Mouse (Mus musculus): ENCODE results near the gene Dtymk. TPM values are rescaled to one million over a fixed set of nuclear protein-coding genes. Genes with fewer than 3 reads are reported as not detected.

Dtymk gene
- polyA plus RNA-seq, 1 experiment from 2014 or later = 281 TPM

Other genes starting within 250 kb of the Dtymk start
- 194 and 202 TPM in 2 replicates for gene Stk25, start 143.3 kb downstream of the Dtymk start, polyA plus RNA-seq (2016; fragmentation: Nextera tagmentation; extraction: Ambion mirVana)
- gene Bok, start 116.3 kb downstream of the Dtymk start, polyA plus RNA-seq (2016; fragmentation: Nextera tagmentation; extraction: Ambion mirVana) = 32.2 and 38.7 TPM in 2 replicates
- gene Atg4b, start 50.4 kb downstream of the Dtymk start, polyA plus RNA-seq (2016; fragmentation: Nextera tagmentation; extraction: Ambion mirVana) = 89.2 and 103 TPM in 2 replicates
- gene Thap4, start 47.1 kb downstream of the Dtymk start, polyA plus RNA-seq (2016; fragmentation: Nextera tagmentation; extraction: Ambion mirVana) = 52.8 and 53.1 TPM in 2 replicates
- gene Ing5, start 2.0 kb upstream of the Dtymk start, polyA plus RNA-seq (2016; fragmentation: Nextera tagmentation; extraction: Ambion mirVana) = 16.8 and 17.9 TPM in 2 replicates
- gene D2hgdh, start 23.0 kb upstream of the Dtymk start, polyA plus RNA-seq (2016; fragmentation: Nextera tagmentation; extraction: Ambion mirVana) = 16.2 and 17.9 TPM in 2 replicates
- gene Gal3st2, start 59.4 kb upstream of the Dtymk start, polyA plus RNA-seq (2016; fragmentation: Nextera tagmentation; extraction: Ambion mirVana) = 0.31 and 0.64 TPM in 2 replicates
- gene Gal3st2b, start 116.4 kb upstream of the Dtymk start, polyA plus RNA-seq (2016; fragmentation: Nextera tagmentation; extraction: Ambion mirVana) = not detected in 2 replicates
- gene Gal3st2c, start 188.6 kb upstream of the Dtymk start, polyA plus RNA-seq (2016; fragmentation: Nextera tagmentation; extraction: Ambion mirVana) = not detected in 2 replicates
- not detected in 2 replicates for gene Neu4, start 218.5 kb upstream of the Dtymk start, polyA plus RNA-seq (2016; fragmentation: Nextera tagmentation; extraction: Ambion mirVana)

Data from limb, embryonic 12.5 days (tissue).